Mouse (Mus musculus): ENCODE results near the gene Fibp.

- TF ChIP-seq CTCF (IDR thresholded peaks at IDR 0.05; ENCODE audit: control insufficient read depth, insufficient read depth, low read length) (no peak), POLR2A (IDR thresholded peaks at IDR 0.05; ENCODE audit: borderline replicate concordance, control insufficient read depth, low read depth, low read length) (no peak)
These were observed 43.3 kb downstream of the Fibp start, which contains the start of gene 1700020D05Rik for GRCm38 (mm10) chr19:5503687-5504086.

Data from bone marrow, adult 2 months (tissue).